Mouse (Mus musculus) brown adipose tissue, adult 24 weeks (tissue): ENCODE data around the gene Frrs1. TPM values are rescaled to one million over a fixed set of nuclear protein-coding genes. Genes with fewer than 3 reads are reported as not detected.
A peak's percentile ranks its signal among the peaks of the same experiment; 100 is the strongest.

Experiments used
- H3K27ac ChIP-seq: fragments of 200-500 bp; replicated peaks from 2 replicates; pipeline ENCODE4 v1.5.1; 2012; ENCODE audit warnings: low read depth, mild to moderate bottlenecking, low read length
- H3K4me1 ChIP-seq: fragments of 200-500 bp; 2 replicates; pipeline ENCODE4 v1.6.1; 2012; ENCODE audit warnings: low read length, mixed read lengths; ENCODE audit not compliant: control insufficient read depth, insufficient read depth, insufficient read length
- H3K4me3 ChIP-seq: fragments of 200-500 bp; 2 replicates; pipeline ENCODE4 v1.5.1; 2012; ENCODE audit warnings: low read depth, mild to moderate bottlenecking, low read length, moderate library complexity; ENCODE audit not compliant: insufficient read depth
- polyA plus RNA-seq: library from polyadenylated mRNA; stranded (reverse); fragments of >200 nt; gene quantifications from 2 replicates; pipeline ENCODE4 v1.2.4, GENCODE M21; 2012; ENCODE audit not compliant: missing spikeins, insufficient read depth, insufficient read length

The Frrs1 gene
- polyA plus RNA-seq, 1 experiment = 5.1 TPM

DNA sequence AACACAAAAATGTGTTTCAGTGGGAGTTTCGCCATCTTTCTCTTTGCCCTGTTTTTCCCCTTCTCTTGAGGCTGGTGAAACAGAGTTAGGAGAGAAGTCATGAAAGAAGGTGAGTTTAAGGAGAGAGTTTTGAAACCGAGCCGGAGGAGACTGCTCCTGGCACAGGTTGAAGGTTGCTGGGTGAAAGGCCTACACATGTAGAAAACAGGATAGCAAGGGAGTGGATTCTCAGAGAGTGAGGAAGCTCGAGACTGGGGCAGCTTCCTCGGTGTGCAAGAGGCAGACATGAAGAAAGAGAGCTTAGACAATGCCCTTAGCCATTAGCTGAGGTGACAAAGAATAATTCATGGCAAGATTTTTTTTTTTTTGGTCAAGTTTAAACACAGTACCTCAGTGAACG is 94.1 kb downstream of the Frrs1 start:
- H3K4me3 ChIP-seq = no peak overlapping the region
- H3K27ac ChIP-seq = peak overlapping the region; percentile 98
- H3K4me1 ChIP-seq = peaks cover 52% of the 10 kb centered on the region

DNA sequence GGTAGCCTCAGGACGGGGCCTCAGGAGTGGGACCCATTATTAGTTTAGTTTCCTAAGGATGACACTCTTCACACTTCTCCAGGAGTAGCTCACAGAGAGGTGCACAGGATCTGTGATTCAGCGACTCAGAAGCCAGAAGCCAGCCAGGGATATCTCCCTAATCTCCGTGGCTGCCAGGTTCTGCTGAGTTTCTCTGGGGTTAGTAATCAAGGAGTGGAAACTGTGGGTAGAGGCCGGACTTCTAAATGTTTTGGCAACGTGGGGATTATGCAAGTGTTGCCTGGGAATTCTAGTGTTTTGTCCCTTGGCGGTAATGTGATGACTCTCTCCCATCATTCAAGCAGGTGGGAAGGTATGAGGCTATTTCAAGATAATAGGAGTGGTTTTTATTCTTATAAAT is 95.8 kb downstream of the Frrs1 start:
- H3K4me1 ChIP-seq = peaks cover 55% of the 10 kb centered on the region
- H3K27ac ChIP-seq = peak overlapping the region; percentile 95
- peak overlapping the region; percentile 30; the same call in 1 of the 2 replicates for H3K4me3 ChIP-seq

Other genes starting within 250 kb of the Frrs1 start
- gene Trmt13, start 244.9 kb upstream of the Frrs1 start, polyA plus RNA-seq = 6.0 and 7.5 TPM in 2 replicates
- gene Mfsd14a, start 196.8 kb upstream of the Frrs1 start, polyA plus RNA-seq = 20.5 and 29.8 TPM in 2 replicates
- not detected in 2 replicates for gene Gm43191, start 178.2 kb upstream of the Frrs1 start, polyA plus RNA-seq
- 9.6 and 12.6 TPM in 2 replicates for gene Slc35a3, start 146.6 kb upstream of the Frrs1 start, polyA plus RNA-seq
- 68.4 and 87.7 TPM in 2 replicates for gene Agl, start 51.3 kb upstream of the Frrs1 start, polyA plus RNA-seq
- not detected in 2 replicates for gene 4930455H04Rik, start 108.8 kb downstream of the Frrs1 start, polyA plus RNA-seq
- 132 and 150 TPM in 2 replicates for gene Palmd, start 109.5 kb downstream of the Frrs1 start, polyA plus RNA-seq